Mouse (Mus musculus) mouse trophoblast stem cell (cell line): ENCODE results near the gene Chac1.

Experiments
- in situ Hi-C, 2 experiments: fragments of 300-500 bp; cut with MseI, MboI; formaldehyde crosslinking; loops; 2 replicates in 1 of 2; 3 replicates in 1 of 2; pipeline ENCODE4 v1.15.1; 2025

Chac1 gene

DNA sequence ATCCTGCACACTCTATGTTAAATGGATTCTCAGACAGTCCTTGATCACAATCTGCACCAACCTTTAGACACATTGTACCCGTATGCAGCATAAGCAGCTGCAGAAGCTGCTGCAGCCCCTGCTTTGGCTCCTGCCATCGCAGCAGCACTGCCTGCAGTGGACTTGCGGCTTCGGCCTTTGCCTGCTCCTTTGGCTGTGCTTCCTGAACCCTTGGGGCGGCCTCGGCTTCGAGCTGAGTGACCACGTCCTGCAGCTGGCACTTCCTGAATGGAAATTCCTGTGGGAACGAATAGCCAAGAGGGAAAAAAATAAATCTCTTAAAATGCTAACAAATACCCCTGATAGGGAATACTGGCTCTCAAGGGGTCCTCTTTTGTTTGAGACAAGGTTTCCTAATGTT lies 26.3 kb downstream of the Chac1 start:
- in situ Hi-C loops, result no loop called here

DNA sequence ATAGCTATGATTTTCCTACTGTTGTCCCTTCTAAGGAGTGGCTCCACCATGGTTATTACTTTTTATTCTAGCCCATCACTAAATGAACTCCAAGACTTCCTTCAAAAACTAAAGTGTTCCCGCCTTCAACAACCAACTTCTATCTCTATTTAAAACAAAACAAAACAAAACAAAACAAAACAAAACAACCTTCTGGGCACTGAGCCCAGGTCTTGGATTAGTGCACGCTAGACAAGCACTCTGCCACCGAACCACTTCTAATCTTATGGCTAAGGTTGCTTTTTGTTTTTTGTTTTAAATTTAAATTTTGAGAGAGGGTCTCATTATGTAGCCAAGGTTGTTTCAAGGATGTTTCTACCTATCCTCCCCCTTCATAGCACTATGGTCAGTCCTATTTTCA lies 26.8 kb downstream of the Chac1 start:
- in situ Hi-C loops, result no loop called here

DNA sequence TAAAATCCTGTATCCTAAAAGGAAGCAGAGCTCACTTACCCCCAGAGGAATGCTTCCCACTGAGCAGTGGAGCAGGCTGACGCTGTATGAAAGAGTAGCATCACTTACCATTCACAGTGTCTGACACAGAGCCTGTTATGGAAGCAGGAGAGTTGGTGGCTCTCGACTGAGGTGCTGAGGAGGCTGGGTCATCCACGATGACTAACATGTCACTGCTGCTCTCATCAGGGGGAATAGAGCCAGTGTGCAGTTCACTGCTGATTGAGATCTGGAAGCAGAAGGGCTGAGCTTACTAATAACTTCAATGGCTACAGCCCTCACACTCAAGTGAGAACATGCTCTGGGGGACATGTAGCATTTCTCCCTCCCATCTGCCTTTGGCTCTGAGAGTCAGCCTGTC lies 28.4 kb downstream of the Chac1 start:
- in situ Hi-C loops, result no loop called here

DNA sequence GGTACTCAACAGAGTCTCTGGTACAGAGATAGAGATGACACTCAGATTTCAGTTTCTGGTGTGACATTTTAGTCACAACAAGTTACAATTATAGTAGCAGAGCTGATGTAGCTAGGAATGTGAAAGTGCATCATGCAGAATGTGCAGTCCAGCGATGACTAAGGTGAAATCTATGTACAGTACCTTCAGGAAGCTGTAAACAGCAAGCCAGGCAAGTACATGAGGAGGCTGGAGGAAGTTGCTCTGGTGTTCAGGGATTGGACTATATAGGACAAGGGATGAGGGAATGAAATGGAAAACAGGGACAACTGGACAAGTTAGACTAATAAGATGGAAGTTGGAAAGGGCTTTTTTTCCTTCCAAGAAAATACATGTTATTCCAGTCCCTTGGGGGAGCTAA lies 37.2 kb downstream of the Chac1 start:
- in situ Hi-C loops, result no loop called here

DNA sequence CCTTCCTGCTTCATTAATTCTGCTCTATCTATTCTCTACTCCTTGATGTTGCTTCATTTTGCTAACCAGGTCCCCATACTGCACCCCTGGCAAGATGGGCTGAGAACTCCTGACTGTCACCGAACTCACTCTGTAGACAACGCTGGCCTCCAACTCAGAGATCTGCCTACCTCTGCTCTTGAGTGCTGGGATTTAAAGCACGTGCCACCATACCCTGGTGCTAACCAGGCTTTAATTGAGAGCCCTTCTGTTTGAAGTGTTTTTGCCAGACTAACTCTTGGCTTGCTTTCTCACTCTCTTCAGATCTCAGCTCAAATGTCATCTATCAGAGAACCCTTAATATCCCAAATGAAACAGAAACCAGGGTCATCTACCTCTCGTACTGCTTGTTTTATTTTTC lies 39.0 kb downstream of the Chac1 start:
- in situ Hi-C loops, result no loop called here

DNA sequence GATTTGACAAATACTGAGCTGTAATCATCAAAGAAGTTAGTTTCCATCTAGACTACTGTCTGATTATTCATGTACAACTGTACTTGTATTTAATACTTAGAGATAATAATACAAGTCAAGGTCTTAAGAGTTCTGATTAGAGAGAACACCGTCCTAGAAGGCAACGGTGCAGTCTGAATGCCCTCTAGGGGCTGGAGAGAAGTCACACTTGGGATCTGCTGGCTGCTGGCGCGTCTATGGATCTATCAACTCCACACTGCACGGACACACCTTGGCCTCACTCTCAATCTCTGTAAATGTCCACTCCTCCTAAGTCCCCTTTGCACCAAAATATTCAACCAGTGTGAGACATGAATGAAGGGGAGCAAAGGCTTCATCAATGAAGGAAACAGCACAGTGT lies 47.2 kb downstream of the Chac1 start:
- in situ Hi-C loops, result no loop called here

DNA sequence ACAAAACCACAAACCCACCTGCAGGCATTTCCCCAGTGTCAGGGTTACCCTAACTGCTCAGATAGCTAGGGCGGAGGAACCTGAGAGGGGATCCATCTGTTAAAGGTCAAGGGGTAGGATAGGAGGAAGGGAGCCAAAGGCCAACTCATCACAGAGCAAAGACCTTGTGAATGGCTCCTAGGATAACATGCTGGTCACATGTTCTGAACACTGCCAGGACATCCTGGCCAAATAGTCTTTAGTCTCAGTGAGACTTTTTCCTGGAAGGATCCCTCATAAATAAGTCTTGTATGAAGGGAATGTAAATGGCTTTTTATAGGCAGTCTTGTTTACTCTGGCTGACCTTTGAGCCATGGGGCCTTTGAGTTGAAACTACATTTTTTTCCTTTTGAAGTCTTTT lies 47.6 kb downstream of the Chac1 start:
- in situ Hi-C loops, result no loop called here

DNA sequence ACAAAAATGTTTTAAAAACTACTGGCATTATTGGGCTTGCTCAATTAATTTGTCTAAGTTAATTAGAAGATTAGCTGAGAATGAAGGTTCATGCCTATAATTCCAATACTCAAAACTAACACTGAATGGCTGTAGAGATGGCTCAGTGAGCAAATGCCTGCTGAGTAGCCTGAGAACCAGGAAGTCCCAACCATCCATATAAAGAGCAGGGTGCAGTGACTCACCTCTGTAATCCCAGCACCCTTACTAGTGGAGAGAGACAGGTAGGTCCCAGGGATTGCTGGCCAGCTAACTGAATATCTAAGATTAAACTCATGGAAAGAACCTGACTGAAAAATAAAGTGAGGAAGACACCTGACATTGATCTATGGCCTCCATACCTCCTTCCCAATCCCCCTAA lies 48.3 kb downstream of the Chac1 start:
- in situ Hi-C loops, result no loop called here
